Mouse (Mus musculus) spleen, adult 2 months (tissue): ENCODE results near the gene Slu7. TPM values are rescaled to one million over a fixed set of nuclear protein-coding genes. Genes with fewer than 3 reads are reported as not detected.

ENCODE experiments used
- DNase-seq, 2 experiments: peaks; one replicate each; pipeline versions ENCODE4 v3.0.0 to v3.0.0-alpha.2; 2012 to 2021; ENCODE audit warnings: low spot score in 2 of 2, low read depth in 1 of 2
- H3K27ac ChIP-seq: fragments of 200-500 bp; 2 replicates; pipeline ENCODE4 v1.5.1; 2012; ENCODE audit warnings: low read length, inconsistent platforms; ENCODE audit not compliant: insufficient read depth
- H3K27me3 ChIP-seq: fragments of 200-500 bp; 2 replicates; pipeline ENCODE4 v1.6.1; 2012; ENCODE audit warnings: mild to moderate bottlenecking, moderate library complexity, low read length, inconsistent platforms; ENCODE audit not compliant: control insufficient read depth, insufficient read depth
- H3K36me3 ChIP-seq: fragments of 200-500 bp; 2 replicates; pipeline ENCODE4 v1.6.1; 2012; ENCODE audit warnings: mild to moderate bottlenecking, low read length, inconsistent platforms; ENCODE audit not compliant: control insufficient read depth, insufficient read depth
- H3K4me1 ChIP-seq: fragments of 200-500 bp; 2 replicates; pipeline ENCODE4 v1.6.1; 2011; ENCODE audit warnings: inconsistent platforms; ENCODE audit not compliant: control insufficient read depth, insufficient read depth, insufficient read length
- H3K4me3 ChIP-seq: fragments of 200-500 bp; 2 replicates; pipeline ENCODE4 v1.5.1; 2011; ENCODE audit warnings: mild to moderate bottlenecking, inconsistent platforms; ENCODE audit not compliant: insufficient read depth, insufficient read length; ENCODE audit errors: extremely low read depth
- CTCF ChIP-seq: fragments of 200-500 bp; IDR thresholded peaks from 2 replicates; pipeline ENCODE4 v1.5.1; 2011; ENCODE audit warnings: mild to moderate bottlenecking, inconsistent platforms; ENCODE audit not compliant: insufficient read depth, insufficient read length, insufficient replicate concordance; ENCODE audit errors: extremely low read depth
- POLR2A ChIP-seq: fragments of 200-500 bp; IDR thresholded peaks from 2 replicates; pipeline ENCODE4 v1.6.1; 2011; ENCODE audit warnings: low read depth, low read length, inconsistent platforms
- WGBS: fragments of 180-500 bp; shearing (Covaris S2); methylation state at CpG from one replicate; pipeline ENCODE4 v1.1.7; 2018; 5-methylcytosine and 5-hydroxymethylcytosine counted together
- polyA plus RNA-seq: library from polyadenylated mRNA; depleted of rRNA; stranded (reverse); fragments of >200 nt; gene quantifications from 2 replicates; pipeline ENCODE4 v1.2.3, GENCODE M21; 2012

The Slu7 gene
- polyA plus RNA-seq, 1 experiment, result 3.1 TPM

- 57% methylated on average over 2 of the region's 2 CpGs for whole genome bisulfite sequencing
- TF ChIP-seq POLR2A (no peak), CTCF (no peak)
These were observed 40.8 kb upstream of the Slu7 start for GRCm38 (mm10) chr11:43392757-43393156.

GRCm38 (mm10) chr11:43393325-43393724 is 40.2 kb upstream of the Slu7 start:
- 92% methylated on average over 4 of the region's 4 CpGs for WGBS
- no peaks in the 10 kb centered on the region for H3K27me3 ChIP-seq
- TF ChIP-seq POLR2A (no peak), CTCF (no peak)
- no peak overlapping the region for H3K27ac ChIP-seq
- DNase-seq, result no peak
- peaks cover 11% of the 10 kb centered on the region; the same call in 1 of the 2 replicates for H3K4me1 ChIP-seq
- H3K4me3 ChIP-seq, result no peak overlapping the region
- H3K36me3 ChIP-seq, result no peaks in the 10 kb centered on the region

More at GRCm38 (mm10) chr11:43392757-43393156, 40.8 kb upstream of the Slu7 start:
- Histone ChIP-seq H3K4me3 (no peak overlapping the region), H3K36me3 (no peaks in the 10 kb centered on the region), H3K4me1 (peaks cover 15% of the 10 kb centered on the region; the same call in 1 of the 2 replicates), H3K27me3 (no peaks in the 10 kb centered on the region), H3K27ac (no peak overlapping the region)
- no peak for DNase-seq

- TF ChIP-seq POLR2A (no peak), CTCF (no peak)
- H3K36me3 ChIP-seq, result no peaks in the 10 kb centered on the region
- H3K27ac ChIP-seq, result no peak overlapping the region
- H3K4me1 ChIP-seq, result peaks cover 4% of the 10 kb centered on the region; the same call in 1 of the 2 replicates
- peak in 1 of 2 experiments; percentile 36 for DNase-seq
- 63% methylated on average over 14 of the region's 14 CpGs for WGBS
- no peaks in the 10 kb centered on the region for H3K27me3 ChIP-seq
- H3K4me3 ChIP-seq, result no peak overlapping the region
These were observed 38.2 kb upstream of the Slu7 start for GRCm38 (mm10) chr11:43395073-43395948.

GRCm38 (mm10) chr11:43396246-43396645 is 37.3 kb upstream of the Slu7 start:
- 88% methylated on average over 4 of the region's 4 CpGs for whole genome bisulfite sequencing
- no peak overlapping the region for H3K4me3 ChIP-seq

DNA sequence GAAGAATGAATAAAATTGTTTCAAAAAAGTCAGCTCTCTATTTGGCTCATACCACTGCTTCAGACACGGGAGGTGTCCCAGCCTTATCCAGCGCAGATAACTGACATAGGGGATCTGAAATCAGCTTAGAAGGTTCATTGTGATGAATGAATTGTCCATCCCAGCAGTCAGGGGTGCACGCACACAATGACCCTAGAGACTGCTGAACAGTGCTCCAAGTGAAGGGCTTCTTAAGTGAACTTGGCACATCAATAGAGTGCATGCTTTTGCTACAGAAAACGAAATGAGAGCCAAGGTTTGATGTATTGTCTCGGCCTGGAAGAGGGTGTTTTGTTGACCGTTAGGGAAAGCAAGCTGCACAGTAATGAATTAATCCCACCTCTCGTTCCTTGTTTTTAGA is 36.9 kb upstream of the Slu7 start:
- no peak for DNase-seq
- Histone ChIP-seq H3K4me3 (no peak overlapping the region), H3K36me3 (no peaks in the 10 kb centered on the region), H3K27ac (no peak overlapping the region), H3K27me3 (no peaks in the 10 kb centered on the region), H3K4me1 (peaks cover 4% of the 10 kb centered on the region; the same call in 1 of the 2 replicates)
- 88% methylated on average over 7 of the region's 7 CpGs for WGBS
- no peak for TF ChIP-seq CTCF

More at GRCm38 (mm10) chr11:43396246-43396645, 37.3 kb upstream of the Slu7 start:
- no peak for DNase-seq
- H3K27me3 ChIP-seq, result no peaks in the 10 kb centered on the region
- no peak overlapping the region for H3K27ac ChIP-seq
- H3K4me1 ChIP-seq, result peaks cover 4% of the 10 kb centered on the region; the same call in 1 of the 2 replicates
- no peaks in the 10 kb centered on the region for H3K36me3 ChIP-seq
- TF ChIP-seq POLR2A, result no peak
- TF ChIP-seq CTCF, result no peak

DNA sequence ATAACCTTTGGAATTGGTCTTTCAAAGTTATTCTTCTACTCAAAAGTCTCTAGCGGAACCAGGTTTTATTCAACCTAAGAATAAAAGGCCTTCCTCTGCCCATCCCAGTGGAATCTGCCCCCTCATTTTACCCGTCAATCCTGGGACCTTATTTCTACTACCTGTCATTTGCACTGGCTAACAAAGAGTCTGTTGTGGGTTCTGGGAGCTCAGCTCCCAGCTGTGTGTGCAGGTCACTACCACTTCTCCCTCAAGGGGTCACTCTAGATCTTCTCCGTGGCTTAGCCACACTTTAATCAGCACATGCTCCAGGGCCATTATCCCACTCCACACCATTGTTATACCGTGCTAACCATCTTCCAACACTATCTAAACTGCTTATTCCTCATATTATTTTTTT is 34.2 kb upstream of the Slu7 start:
- TF ChIP-seq CTCF (peak; percentile 10; the same call in 1 of the 2 replicates), POLR2A (no peak)
- DNase-seq, result no peak
- 60% methylated on average over 4 of the region's 4 CpGs for WGBS
- no peaks in the 10 kb centered on the region for H3K27me3 ChIP-seq
- no peak overlapping the region for H3K27ac ChIP-seq
- peaks cover 4% of the 10 kb centered on the region; the same call in 1 of the 2 replicates for H3K4me1 ChIP-seq
- H3K4me3 ChIP-seq, result no peak overlapping the region
- no peaks in the 10 kb centered on the region for H3K36me3 ChIP-seq

DNA sequence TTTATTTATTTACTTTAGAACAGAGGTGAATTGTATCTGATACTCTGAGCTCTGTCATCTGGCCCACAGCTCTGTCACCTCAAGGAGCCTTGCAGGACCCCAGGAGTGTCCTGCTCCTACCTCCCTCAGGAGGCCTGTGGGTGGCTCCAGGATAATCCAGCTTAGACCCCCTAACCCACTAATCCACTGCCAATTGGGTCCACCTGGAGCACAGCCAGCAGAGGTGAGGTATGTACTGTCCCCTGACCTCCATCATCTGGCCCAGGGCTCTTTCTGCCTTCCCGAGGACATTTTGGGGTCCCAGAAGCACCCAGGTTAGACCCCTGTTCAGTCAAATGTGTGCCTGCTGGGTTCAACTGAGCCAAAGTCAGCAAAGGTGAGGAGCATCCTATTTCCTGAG is 33.4 kb upstream of the Slu7 start:
- Histone ChIP-seq H3K36me3 (no peaks in the 10 kb centered on the region), H3K4me3 (no peak overlapping the region), H3K27me3 (no peaks in the 10 kb centered on the region), H3K27ac (no peak overlapping the region), H3K4me1 (peaks cover 1% of the 10 kb centered on the region; the same call in 1 of the 2 replicates)
- TF ChIP-seq CTCF, result no peak
- no peak for TF ChIP-seq POLR2A
- DNase-seq, result no peak
- WGBS, result 96% methylated on average over 1 of the region's 1 CpGs
